Mouse (Mus musculus): ENCODE data around the gene Zbtb20. TPM values are rescaled to one million over a fixed set of nuclear protein-coding genes. Genes with fewer than 3 reads are reported as not detected.

The Zbtb20 gene
- total and polyA plus RNA-seq, 2 experiments from 2014 or later, result 25.2 to 38.0 TPM

GRCm38 (mm10) chr16:42876021-42877000 lies 630 bp downstream of the Zbtb20 start:
- peak; percentile 42; the same call in 1 of the 2 replicates for TF ChIP-seq CTCF (IDR thresholded peaks at IDR 0.05)
- Histone ChIP-seq H3K9ac (replicated peaks; ENCODE audit: low read length, poor library complexity, severe bottlenecking) (peak overlapping the region; percentile 78), H3K36me3 (ENCODE audit: insufficient read depth, low read length) (no peaks in the 10 kb centered on the region), H3K4me3 (ENCODE audit: low read depth, low read length) (peak overlapping the region; percentile 90), H3K9me3 (ENCODE audit: low read length) (no peaks in the 10 kb centered on the region), H3K27me3 (ENCODE audit: insufficient read depth, low read length) (no peaks in the 10 kb centered on the region), H3K4me2 (ENCODE audit: low read depth, low read length, poor library complexity, severe bottlenecking) (peak overlapping the region; percentile 79), H3K27ac (ENCODE audit: low read depth, low read length) (peak overlapping the region; percentile 85), H3K4me1 (ENCODE audit: insufficient read depth, low read length) (no peaks in the 10 kb centered on the region)
- WGBS, result under 1% methylated on average over 39 of the region's 62 CpGs
- DNase-seq (ENCODE audit: low spot score) (peak; percentile 83), ATAC-seq (ENCODE audit: low FRiP score) (peak; percentile 35)

GRCm38 (mm10) chr16:42880046-42880445 lies 4.4 kb downstream of the Zbtb20 start:
- TF ChIP-seq CTCF (IDR thresholded peaks at IDR 0.05), result no peak
- Histone ChIP-seq H3K27ac (ENCODE audit: low read depth, low read length) (no peak overlapping the region), H3K27me3 (ENCODE audit: insufficient read depth, low read length) (no peaks in the 10 kb centered on the region), H3K4me1 (ENCODE audit: insufficient read depth, low read length) (no peaks in the 10 kb centered on the region), H3K36me3 (ENCODE audit: insufficient read depth, low read length) (no peaks in the 10 kb centered on the region), H3K9ac (replicated peaks; ENCODE audit: low read length, poor library complexity, severe bottlenecking) (no peak overlapping the region), H3K4me2 (ENCODE audit: low read depth, low read length, poor library complexity, severe bottlenecking) (no peak overlapping the region), H3K9me3 (ENCODE audit: low read length) (no peaks in the 10 kb centered on the region), H3K4me3 (ENCODE audit: low read depth, low read length) (no peak overlapping the region)
- no peak for DNase-seq (ENCODE audit: low spot score)
- ATAC-seq (ENCODE audit: low FRiP score), result no peak
- WGBS, result 76% methylated on average over 3 of the region's 3 CpGs

- no peak overlapping the region for H3K27ac ChIP-seq (ENCODE audit: low read depth, low read length)
- WGBS, result 70% methylated on average over 2 of the region's 2 CpGs
- no peaks in the 10 kb centered on the region for H3K4me1 ChIP-seq (ENCODE audit: insufficient read depth, low read length)
- ATAC-seq (ENCODE audit: low FRiP score) (no peak), DNase-seq (ENCODE audit: low spot score) (peak; percentile 4)
- no peak overlapping the region for H3K4me2 ChIP-seq (ENCODE audit: low read depth, low read length, poor library complexity, severe bottlenecking)
- H3K9me3 ChIP-seq (ENCODE audit: low read length), result no peaks in the 10 kb centered on the region
- no peak for TF ChIP-seq CTCF (IDR thresholded peaks at IDR 0.05)
- no peaks in the 10 kb centered on the region for H3K36me3 ChIP-seq (ENCODE audit: insufficient read depth, low read length)
- no peaks in the 10 kb centered on the region for H3K27me3 ChIP-seq (ENCODE audit: insufficient read depth, low read length)
- H3K4me3 ChIP-seq (ENCODE audit: low read depth, low read length), result no peak overlapping the region
- H3K9ac ChIP-seq (replicated peaks; ENCODE audit: low read length, poor library complexity, severe bottlenecking), result no peak overlapping the region
Measured at GRCm38 (mm10) chr16:42885538-42885937, 9.9 kb downstream of the Zbtb20 start.

GRCm38 (mm10) chr16:42885964-42886363 lies 10.3 kb downstream of the Zbtb20 start:
- no peak for DNase-seq (ENCODE audit: low spot score)

GRCm38 (mm10) chr16:42897125-42897693 lies 21.5 kb downstream of the Zbtb20 start:
- Histone ChIP-seq H3K9ac (replicated peaks; ENCODE audit: low read length, poor library complexity, severe bottlenecking) (no peak overlapping the region), H3K4me2 (ENCODE audit: low read depth, low read length, poor library complexity, severe bottlenecking) (no peak overlapping the region), H3K27me3 (ENCODE audit: insufficient read depth, low read length) (no peaks in the 10 kb centered on the region), H3K4me1 (ENCODE audit: insufficient read depth, low read length) (no peaks in the 10 kb centered on the region), H3K4me3 (ENCODE audit: low read depth, low read length) (no peak overlapping the region), H3K9me3 (ENCODE audit: low read length) (no peaks in the 10 kb centered on the region), H3K36me3 (ENCODE audit: insufficient read depth, low read length) (no peaks in the 10 kb centered on the region), H3K27ac (ENCODE audit: low read depth, low read length) (no peak overlapping the region)
- WGBS, result 93% methylated on average over 3 of the region's 3 CpGs
- no peak for ATAC-seq (ENCODE audit: low FRiP score)
- no peak for TF ChIP-seq CTCF (IDR thresholded peaks at IDR 0.05)
- DNase-seq (ENCODE audit: low spot score), result no peak

More at GRCm38 (mm10) chr16:42885964-42886363, 10.3 kb downstream of the Zbtb20 start:
- Histone ChIP-seq H3K9ac (replicated peaks; ENCODE audit: low read length, poor library complexity, severe bottlenecking) (no peak overlapping the region), H3K9me3 (ENCODE audit: low read length) (no peaks in the 10 kb centered on the region), H3K4me3 (ENCODE audit: low read depth, low read length) (no peak overlapping the region), H3K4me1 (ENCODE audit: insufficient read depth, low read length) (no peaks in the 10 kb centered on the region), H3K36me3 (ENCODE audit: insufficient read depth, low read length) (no peaks in the 10 kb centered on the region), H3K4me2 (ENCODE audit: low read depth, low read length, poor library complexity, severe bottlenecking) (no peak overlapping the region), H3K27ac (ENCODE audit: low read depth, low read length) (no peak overlapping the region), H3K27me3 (ENCODE audit: insufficient read depth, low read length) (no peaks in the 10 kb centered on the region)
- 74% methylated on average over 7 of the region's 7 CpGs for WGBS
- no peak for ATAC-seq (ENCODE audit: low FRiP score)
- TF ChIP-seq CTCF (IDR thresholded peaks at IDR 0.05), result no peak

GRCm38 (mm10) chr16:42900328-42900727 lies 24.6 kb downstream of the Zbtb20 start:
- Histone ChIP-seq H3K9me3 (ENCODE audit: low read length) (no peaks in the 10 kb centered on the region), H3K4me1 (ENCODE audit: insufficient read depth, low read length) (no peaks in the 10 kb centered on the region), H3K36me3 (ENCODE audit: insufficient read depth, low read length) (no peaks in the 10 kb centered on the region), H3K4me3 (ENCODE audit: low read depth, low read length) (no peak overlapping the region), H3K9ac (replicated peaks; ENCODE audit: low read length, poor library complexity, severe bottlenecking) (no peak overlapping the region), H3K27me3 (ENCODE audit: insufficient read depth, low read length) (no peaks in the 10 kb centered on the region), H3K27ac (ENCODE audit: low read depth, low read length) (no peak overlapping the region), H3K4me2 (ENCODE audit: low read depth, low read length, poor library complexity, severe bottlenecking) (no peak overlapping the region)
- no peak for DNase-seq (ENCODE audit: low spot score)
- no peak for TF ChIP-seq CTCF (IDR thresholded peaks at IDR 0.05)
- 92% methylated on average over 1 of the region's 1 CpGs for WGBS
- ATAC-seq (ENCODE audit: low FRiP score), result no peak
